Mouse (Mus musculus) lung, adult 2 months (tissue): ENCODE measurements around the gene Akap9.

Source experiments
- CTCF ChIP-seq: fragments of 200-500 bp; IDR thresholded peaks from 2 replicates; pipeline ENCODE4 v1.5.1; 2011; ENCODE audit warnings: mild to moderate bottlenecking, low read length, control low read depth; ENCODE audit not compliant: insufficient read depth
- POLR2A ChIP-seq: fragments of 200-500 bp; IDR thresholded peaks from 2 replicates; pipeline ENCODE4 v1.6.1; 2011; ENCODE audit warnings: low read depth, mild to moderate bottlenecking, control low read depth, low read length, borderline replicate concordance; ENCODE audit errors: extremely low read depth

GRCm38 (mm10) chr5:3989608-3990007 is 61.8 kb downstream of the Akap9 start:
- no peak for TF ChIP-seq CTCF
- TF ChIP-seq POLR2A: no peak
